Mouse (Mus musculus): ENCODE data around the gene Gm15448. TPM values are rescaled to one million over a fixed set of nuclear protein-coding genes. Genes with fewer than 3 reads are reported as not detected.
"Not testable (repeated sequence)": the region's sequence is repeated elsewhere in the genome, so short reads cannot be mapped to it uniquely, and the experiment has no call there.

Gene Gm15448
- polyA plus RNA-seq (2017; shearing (Covaris generic)) = not detected

GRCm38 (mm10) chr7:3825599-3825998, at the start of gene Gm15448:
Gene Gm15448, minus strand, starts transcription at chr7:3825687.
- ATAC-seq = not testable (repeated sequence)

GRCm38 (mm10) chr7:3875032-3875431, 49.5 kb upstream of the Gm15448 start:
- not testable (repeated sequence) for ATAC-seq

GRCm38 (mm10) chr7:3844951-3845350, 19.5 kb upstream of the Gm15448 start, which contains the start of gene Pira2:
Gene Pira2, minus strand, starts transcription at chr7:3845051.
- ATAC-seq = not testable (repeated sequence)

DNA sequence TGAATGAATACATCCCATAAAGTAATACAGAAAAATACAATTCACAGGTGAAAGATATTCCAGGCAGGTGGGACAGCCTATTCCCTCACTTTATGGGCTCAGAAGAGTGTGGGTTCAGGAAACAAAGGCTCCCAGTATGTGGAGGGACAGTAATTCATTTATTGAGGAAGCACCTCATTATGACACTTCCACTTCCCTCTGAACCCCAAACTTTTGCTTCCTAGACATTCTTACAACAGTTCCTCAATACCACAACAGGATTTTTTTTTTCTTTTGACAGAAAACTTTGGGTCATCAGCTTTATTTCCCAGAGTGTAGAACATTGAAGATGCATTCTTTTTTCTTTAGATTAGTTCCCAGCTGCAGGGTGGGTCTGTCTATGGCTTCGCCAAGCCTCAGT, 12.4 kb upstream of the Gm15448 start:
- not testable (repeated sequence) for ATAC-seq

- not testable (repeated sequence) for ATAC-seq
Measured at GRCm38 (mm10) chr7:3830633-3831032, 5.1 kb upstream of the Gm15448 start.

DNA sequence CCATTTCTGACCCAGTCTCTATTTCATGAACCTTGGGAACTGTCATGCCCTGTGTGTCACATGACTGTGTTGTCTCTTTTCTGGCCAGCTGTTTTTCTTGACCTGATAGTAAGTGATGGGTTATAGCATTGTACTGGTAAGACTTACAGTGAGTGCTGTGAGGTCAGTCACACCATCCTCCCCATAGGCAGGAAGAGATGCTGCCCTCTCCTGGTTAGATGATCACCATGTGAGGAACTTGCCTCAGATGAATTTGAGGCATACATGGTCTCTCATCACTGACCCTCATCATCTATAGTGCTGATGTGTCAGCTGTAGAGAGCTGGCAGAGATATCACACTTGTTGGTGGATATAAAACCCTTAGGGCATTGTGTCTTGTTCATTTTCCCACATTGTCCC, 13.6 kb downstream of the Gm15448 start:
- ATAC-seq = not testable (repeated sequence)

DNA sequence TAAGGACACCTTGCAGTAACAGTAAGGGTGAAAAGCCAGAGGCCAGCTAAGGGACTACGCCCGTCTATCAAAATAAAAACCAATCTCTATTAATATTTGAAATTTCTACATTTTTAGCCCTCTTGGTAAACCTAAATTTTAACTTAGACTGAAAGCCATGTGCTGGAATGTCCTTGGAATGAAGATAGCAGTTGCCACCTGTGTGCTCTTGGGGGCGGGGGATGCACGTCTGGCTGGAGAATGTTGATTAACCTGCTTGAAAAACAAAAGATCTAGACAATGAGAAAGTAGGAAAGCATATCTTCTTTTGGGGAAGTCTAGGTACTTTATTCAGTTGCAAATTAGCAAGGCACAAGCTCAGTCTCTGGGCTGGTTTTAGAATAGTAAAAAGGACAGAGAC, 22.6 kb downstream of the Gm15448 start:
- not testable (repeated sequence) for ATAC-seq

GRCm38 (mm10) chr7:3799940-3800339, 25.5 kb downstream of the Gm15448 start:
- not testable (repeated sequence) for ATAC-seq

GRCm38 (mm10) chr7:3796286-3796685, 29.2 kb downstream of the Gm15448 start:
- not testable (repeated sequence) for ATAC-seq

Other genes starting within 250 kb of the Gm15448 start
- not detected for gene Oscar, start 209.5 kb downstream of the Gm15448 start, polyA plus RNA-seq (2017; shearing (Covaris generic))
- gene Ndufa3, start 208.3 kb downstream of the Gm15448 start, polyA plus RNA-seq (2017; shearing (Covaris generic)) = 100 to 1,000 TPM; 684 to 742 TPM
- 10 to 100 TPM; 16.9 to 21.4 TPM for gene Tfpt, start 195.8 kb downstream of the Gm15448 start, polyA plus RNA-seq (2017; shearing (Covaris generic))
- 10 to 100 TPM; 78.4 to 96.2 TPM for gene Prpf31, start 195.7 kb downstream of the Gm15448 start, polyA plus RNA-seq (2017; shearing (Covaris generic))
- gene Cnot3, start 180.4 kb downstream of the Gm15448 start, polyA plus RNA-seq (2017; shearing (Covaris generic)) = 10 to 100 TPM; 36.6 to 42.0 TPM
- gene Leng1, start 159.8 kb downstream of the Gm15448 start, polyA plus RNA-seq (2017; shearing (Covaris generic)) = 1 to 10 TPM; 6.6 to 8.6 TPM
- gene Tmc4, start 148.1 kb downstream of the Gm15448 start, polyA plus RNA-seq (2017; shearing (Covaris generic)) = 1 to 10 TPM; 4.1 to 9.2 TPM
- gene Tsen34, start 132.8 kb downstream of the Gm15448 start, polyA plus RNA-seq (2017; shearing (Covaris generic)) = 10 to 100 TPM in 1 of 2 experiments, 1 to 10 TPM in 1; 7.5 to 10.4 TPM
- 10 to 100 TPM; 13.8 to 27.6 TPM for gene Mboat7, start 132.2 kb downstream of the Gm15448 start, polyA plus RNA-seq (2017; shearing (Covaris generic))
- gene Rps9, start 121.7 kb downstream of the Gm15448 start, polyA plus RNA-seq (2017; shearing (Covaris generic)) = 1,000 to 10,000 TPM; 4,746 to 5,361 TPM
- under 1 TPM in 1 of 2 experiments, not detected in 1; 0.61 TPM for gene Pirb, start 105.3 kb downstream of the Gm15448 start, polyA plus RNA-seq (2017; shearing (Covaris generic))
- under 1 TPM in 1 of 2 experiments, not detected in 1; 0.15 TPM for gene Pira2, start 19.4 kb upstream of the Gm15448 start, polyA plus RNA-seq (2017; shearing (Covaris generic))
- not detected for gene Gm14548, start 72.4 kb upstream of the Gm15448 start, polyA plus RNA-seq (2017; shearing (Covaris generic))
- gene Lilra6, start 89.8 kb upstream of the Gm15448 start, polyA plus RNA-seq (2017; shearing (Covaris generic)) = not detected
- 1 to 10 TPM; 5.3 to 6.9 TPM for gene Lair1, start 237.5 kb upstream of the Gm15448 start, polyA plus RNA-seq (2017; shearing (Covaris generic))

All from activated CD4-positive, CD25-positive, alpha-beta regulatory T cell, adult 4 months (primary cell).